Mouse (Mus musculus): Measurements from ENCODE around the gene Gfm2. TPM values are rescaled to one million over a fixed set of nuclear protein-coding genes. Genes with fewer than 3 reads are reported as not detected.
A peak's percentile ranks its signal among the peaks of the same experiment; 100 is the strongest.

Gene Gfm2
- polyA plus RNA-seq, 1 experiment from 2014 or later: 16.8 TPM

DNA sequence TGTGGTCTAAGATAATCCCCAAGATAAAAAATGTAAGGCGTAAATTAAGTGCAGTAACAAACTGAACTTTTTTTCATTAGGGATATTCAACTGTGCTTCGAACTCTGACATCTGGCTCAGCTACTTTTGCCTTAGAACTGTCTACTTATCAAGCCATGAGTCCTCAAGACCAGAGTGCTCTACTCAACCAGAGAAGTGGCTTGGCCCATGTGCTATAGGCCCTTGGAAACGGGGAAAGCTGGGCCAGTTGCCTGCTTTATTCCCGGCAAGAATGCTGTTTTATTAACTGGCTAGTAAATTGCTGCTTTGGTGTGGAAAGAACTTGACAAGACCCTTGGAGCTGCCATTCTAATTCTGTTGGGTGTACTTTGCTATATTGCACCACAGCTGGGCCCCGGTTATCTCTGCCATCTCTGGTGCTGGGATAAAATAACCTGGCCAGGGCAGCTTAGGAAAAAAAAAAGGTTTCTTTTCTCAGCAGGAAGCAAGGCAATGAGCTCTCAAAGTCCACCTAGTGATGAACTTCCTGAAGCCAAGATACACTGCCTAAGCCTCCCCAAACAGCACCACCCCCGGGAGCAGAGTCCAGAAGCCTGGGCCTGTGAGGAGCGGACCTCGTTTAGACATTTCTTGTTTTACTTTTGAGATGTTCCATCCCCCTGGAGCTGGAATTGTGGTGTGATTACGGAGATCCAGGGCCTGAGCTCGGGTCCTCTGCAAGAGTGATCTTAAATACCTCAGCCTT lies 38.0 kb downstream of the Gfm2 start:
- Histone ChIP-seq H3K9me3 (ENCODE audit: control insufficient read depth) (no peaks in the 10 kb centered on the region), H3K4me2 (replicated peaks; ENCODE audit: low read depth) (0 out of 2 replicates have a peak overlapping the region, but pooled peaks have one; percentile 2), H3K27me3 (replicated peaks; ENCODE audit: control insufficient read depth, insufficient read depth, low read length) (no peaks in the 10 kb centered on the region), H3K9ac (ENCODE audit: low read depth, low read length) (no peak overlapping the region), H3K27ac (ENCODE audit: low read depth, low read length) (peak overlapping the region; percentile 63), H3K4me1 (replicated peaks; ENCODE audit: control insufficient read depth, insufficient read depth, low read length) (no peaks in the 10 kb centered on the region), H3K4me3 (ENCODE audit: low read depth, low read length) (no peak overlapping the region), H3K36me3 (ENCODE audit: control insufficient read depth, insufficient read depth) (peaks cover 74% of the 10 kb centered on the region)
- 46% methylated on average over 10 of the region's 10 CpGs for WGBS
- TF ChIP-seq CTCF (IDR thresholded peaks at IDR 0.05; ENCODE audit: low read depth): no peak
- ATAC-seq: peak; percentile 94

DNA sequence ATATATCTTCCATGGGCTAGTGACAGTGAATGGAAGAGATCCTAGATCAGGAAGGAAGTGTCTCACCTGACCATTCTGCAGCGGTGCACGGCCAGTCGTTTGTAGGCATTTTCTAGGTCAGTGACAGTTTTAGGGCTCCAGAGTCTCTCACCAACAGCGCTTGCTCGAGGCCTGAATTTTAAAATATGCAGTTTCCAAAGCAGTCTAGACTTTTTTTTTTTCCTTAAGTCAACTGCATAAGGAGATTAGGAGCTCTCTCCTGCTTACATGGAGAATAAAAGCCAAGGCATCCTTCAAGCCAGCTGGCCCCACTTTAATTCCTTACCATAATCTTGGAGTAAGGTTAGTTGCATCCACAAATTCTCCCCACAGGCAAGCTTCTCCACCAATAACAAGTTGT lies 39.0 kb downstream of the Gfm2 start:
- H3K27me3 ChIP-seq (replicated peaks; ENCODE audit: control insufficient read depth, insufficient read depth, low read length): no peaks in the 10 kb centered on the region
- H3K9me3 ChIP-seq (ENCODE audit: control insufficient read depth): no peaks in the 10 kb centered on the region
- no peak for TF ChIP-seq CTCF (IDR thresholded peaks at IDR 0.05; ENCODE audit: low read depth)
- no peak overlapping the region for H3K4me3 ChIP-seq (ENCODE audit: low read depth, low read length)
- H3K27ac ChIP-seq (ENCODE audit: low read depth, low read length): peak overlapping the region; percentile 23; the same call in 1 of the 2 replicates
- WGBS: 72% methylated on average over 5 of the region's 5 CpGs
- ATAC-seq: no peak
- no peak overlapping the region for H3K4me2 ChIP-seq (replicated peaks; ENCODE audit: low read depth)
- H3K9ac ChIP-seq (ENCODE audit: low read depth, low read length): no peak overlapping the region
- no peaks in the 10 kb centered on the region for H3K4me1 ChIP-seq (replicated peaks; ENCODE audit: control insufficient read depth, insufficient read depth, low read length)
- H3K36me3 ChIP-seq (ENCODE audit: control insufficient read depth, insufficient read depth): peaks cover 69% of the 10 kb centered on the region

DNA sequence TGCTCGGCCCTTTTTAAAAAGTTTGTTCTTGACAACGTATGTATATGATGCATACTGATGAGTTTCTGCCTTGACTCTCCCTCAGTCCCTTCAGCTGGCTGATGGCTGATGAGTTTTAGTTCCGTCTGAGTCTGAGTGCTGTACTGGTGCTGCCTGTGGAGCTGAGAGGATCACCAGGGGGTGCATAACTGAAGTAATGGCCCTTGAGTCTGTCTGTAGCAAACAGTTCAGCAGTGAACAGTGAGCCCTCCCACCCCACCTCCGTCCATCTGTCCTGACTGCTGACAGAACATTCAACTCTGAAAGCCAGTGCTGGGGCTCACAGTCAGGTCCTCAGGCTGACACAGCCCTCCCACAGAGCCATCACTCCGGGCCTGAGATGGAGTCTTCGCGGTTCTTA lies 41.2 kb downstream of the Gfm2 start:
- TF ChIP-seq CTCF (IDR thresholded peaks at IDR 0.05; ENCODE audit: low read depth): no peak

DNA sequence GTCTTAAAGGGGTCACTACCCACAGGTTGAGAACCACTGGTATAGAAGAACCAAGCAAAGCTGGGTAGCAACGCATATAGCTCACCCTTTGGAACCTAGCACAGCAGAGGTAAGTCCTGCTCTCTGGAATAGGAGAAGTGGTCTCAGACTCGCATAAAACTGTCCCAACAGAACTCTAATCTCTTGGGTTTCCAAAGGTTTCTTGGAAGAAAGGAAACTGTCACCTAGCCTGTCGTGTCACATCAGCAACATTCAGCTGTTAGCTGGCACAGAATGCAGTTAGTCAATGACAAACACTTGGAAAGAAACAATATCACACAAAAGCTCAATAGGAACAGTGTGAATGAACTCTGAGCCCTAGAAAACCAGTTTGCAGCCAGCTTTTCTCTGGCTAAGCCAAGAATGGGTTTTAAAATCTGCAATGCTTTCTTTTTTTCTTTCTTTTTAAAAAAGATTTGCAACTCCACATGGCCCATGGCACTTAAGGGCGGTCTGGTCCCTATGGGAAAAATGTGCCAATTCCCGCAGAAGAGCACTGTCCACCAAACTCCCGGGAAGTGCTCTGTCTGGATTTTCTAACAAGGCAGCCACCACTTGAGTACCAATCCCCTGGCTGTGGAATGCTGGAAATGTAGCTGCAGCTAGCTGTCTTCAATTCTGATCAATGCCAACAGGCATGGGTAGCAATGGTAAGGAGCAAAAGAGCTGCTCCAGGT lies 42.5 kb downstream of the Gfm2 start:
- no peaks in the 10 kb centered on the region for H3K27me3 ChIP-seq (replicated peaks; ENCODE audit: control insufficient read depth, insufficient read depth, low read length)
- H3K4me1 ChIP-seq (replicated peaks; ENCODE audit: control insufficient read depth, insufficient read depth, low read length): no peaks in the 10 kb centered on the region; the same call in 1 of the 2 replicates
- no peaks in the 10 kb centered on the region for H3K9me3 ChIP-seq (ENCODE audit: control insufficient read depth)
- H3K36me3 ChIP-seq (ENCODE audit: control insufficient read depth, insufficient read depth): peaks cover 55% of the 10 kb centered on the region
- H3K9ac ChIP-seq (ENCODE audit: low read depth, low read length): no peak overlapping the region
- no peak for TF ChIP-seq CTCF (IDR thresholded peaks at IDR 0.05; ENCODE audit: low read depth)
- no peak for ATAC-seq
- no peak overlapping the region for H3K27ac ChIP-seq (ENCODE audit: low read depth, low read length)
- no peak overlapping the region for H3K4me3 ChIP-seq (ENCODE audit: low read depth, low read length)
- 82% methylated on average over 6 of the region's 6 CpGs for WGBS
- H3K4me2 ChIP-seq (replicated peaks; ENCODE audit: low read depth): no peak overlapping the region

More for the DNA sequence above, 41.2 kb downstream of the Gfm2 start:
- ATAC-seq: no peak
- no peaks in the 10 kb centered on the region; the same call in 1 of the 2 replicates for H3K4me1 ChIP-seq (replicated peaks; ENCODE audit: control insufficient read depth, insufficient read depth, low read length)
- no peaks in the 10 kb centered on the region for H3K27me3 ChIP-seq (replicated peaks; ENCODE audit: control insufficient read depth, insufficient read depth, low read length)
- no peaks in the 10 kb centered on the region for H3K9me3 ChIP-seq (ENCODE audit: control insufficient read depth)
- no peak overlapping the region for H3K27ac ChIP-seq (ENCODE audit: low read depth, low read length)
- H3K36me3 ChIP-seq (ENCODE audit: control insufficient read depth, insufficient read depth): peaks cover 63% of the 10 kb centered on the region
- no peak overlapping the region for H3K4me2 ChIP-seq (replicated peaks; ENCODE audit: low read depth)
- 87% methylated on average over 7 of the region's 7 CpGs for WGBS
- no peak overlapping the region for H3K4me3 ChIP-seq (ENCODE audit: low read depth, low read length)
- no peak overlapping the region for H3K9ac ChIP-seq (ENCODE audit: low read depth, low read length)

DNA sequence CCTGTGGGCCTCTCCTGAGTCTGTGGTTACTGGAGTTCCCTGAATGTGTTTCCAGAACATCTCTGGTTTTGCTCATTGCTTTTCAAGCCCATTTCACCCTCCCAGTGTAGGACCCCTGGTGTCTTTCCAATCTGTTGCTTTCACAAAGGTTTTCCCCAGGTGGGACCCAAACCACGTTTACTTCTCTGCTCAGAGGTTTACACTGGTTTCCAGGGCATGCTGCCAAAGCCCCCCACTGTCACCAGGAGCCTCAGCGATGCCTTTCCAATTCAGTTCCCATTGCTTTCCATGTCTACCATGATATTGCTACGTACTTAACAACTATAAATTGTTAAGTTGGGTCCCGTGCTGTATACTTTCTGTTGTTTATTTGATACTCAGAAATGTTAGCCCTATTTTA lies 45.1 kb downstream of the Gfm2 start:
- TF ChIP-seq CTCF (IDR thresholded peaks at IDR 0.05; ENCODE audit: low read depth): no peak
- no peak overlapping the region for H3K4me3 ChIP-seq (ENCODE audit: low read depth, low read length)
- no peaks in the 10 kb centered on the region for H3K27me3 ChIP-seq (replicated peaks; ENCODE audit: control insufficient read depth, insufficient read depth, low read length)
- no peak overlapping the region for H3K9ac ChIP-seq (ENCODE audit: low read depth, low read length)
- no peak overlapping the region for H3K4me2 ChIP-seq (replicated peaks; ENCODE audit: low read depth)
- 80% methylated on average over 4 of the region's 4 CpGs for WGBS
- peak overlapping the region; percentile 1; the same call in 1 of the 2 replicates for H3K27ac ChIP-seq (ENCODE audit: low read depth, low read length)
- ATAC-seq: no peak
- H3K36me3 ChIP-seq (ENCODE audit: control insufficient read depth, insufficient read depth): peaks cover 43% of the 10 kb centered on the region
- no peaks in the 10 kb centered on the region for H3K9me3 ChIP-seq (ENCODE audit: control insufficient read depth)
- H3K4me1 ChIP-seq (replicated peaks; ENCODE audit: control insufficient read depth, insufficient read depth, low read length): no peaks in the 10 kb centered on the region; the same call in 1 of the 2 replicates

DNA sequence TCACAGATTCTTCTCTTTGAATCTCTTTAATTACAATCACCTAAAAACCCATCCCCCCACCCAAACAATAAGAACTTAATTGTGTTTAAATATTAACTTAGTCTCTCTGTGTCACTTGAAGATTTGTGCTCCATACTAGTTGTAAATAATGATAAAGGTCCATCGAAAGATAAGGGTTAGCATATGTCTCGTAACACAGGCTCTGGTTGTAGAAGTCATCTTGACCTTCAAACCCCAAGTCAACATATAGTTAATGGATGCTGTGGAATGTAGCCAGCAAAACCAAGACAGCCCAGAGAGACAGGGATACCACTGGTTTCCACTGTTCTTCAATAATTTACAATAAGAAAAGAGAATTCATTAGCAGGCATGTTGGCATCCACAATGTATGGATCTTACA lies 46.4 kb downstream of the Gfm2 start:
- 38% methylated on average over 2 of the region's 2 CpGs for WGBS
- H3K4me3 ChIP-seq (ENCODE audit: low read depth, low read length): no peak overlapping the region
- peak; percentile 48; the same call in 1 of the 2 replicates for ATAC-seq

More for the DNA sequence above, 46.4 kb downstream of the Gfm2 start:
- no peaks in the 10 kb centered on the region for H3K9me3 ChIP-seq (ENCODE audit: control insufficient read depth)
- no peaks in the 10 kb centered on the region; the same call in 1 of the 2 replicates for H3K4me1 ChIP-seq (replicated peaks; ENCODE audit: control insufficient read depth, insufficient read depth, low read length)
- no peaks in the 10 kb centered on the region for H3K27me3 ChIP-seq (replicated peaks; ENCODE audit: control insufficient read depth, insufficient read depth, low read length)
- H3K9ac ChIP-seq (ENCODE audit: low read depth, low read length): no peak overlapping the region
- peaks cover 41% of the 10 kb centered on the region for H3K36me3 ChIP-seq (ENCODE audit: control insufficient read depth, insufficient read depth)
- peak overlapping the region; percentile 63; the same call in 1 of the 2 replicates for H3K27ac ChIP-seq (ENCODE audit: low read depth, low read length)
- no peak overlapping the region for H3K4me2 ChIP-seq (replicated peaks; ENCODE audit: low read depth)
- TF ChIP-seq CTCF (IDR thresholded peaks at IDR 0.05; ENCODE audit: low read depth): no peak

Data from intestine, postnatal 0 days (tissue).